Mouse (Mus musculus) heart, postnatal 25 days (tissue): ENCODE measurements around the gene Agbl5. TPM values are rescaled to one million over a fixed set of nuclear protein-coding genes. Genes with fewer than 3 reads are reported as not detected.
A peak's percentile ranks its signal among the peaks of the same experiment; 100 is the strongest.

Experiments
- DNase-seq: peaks from one replicate; pipeline ENCODE4 v3.0.0; 2022; ENCODE audit warnings: low spot score
- intact Hi-C: fragments of 180-260 bp; cut with DNase I; formaldehyde crosslinking; loops from one replicate; pipeline ENCODE4 v1.15.1; 2025
- total RNA-seq, 2 experiments: library from RNA; stranded (reverse); gene quantifications; 2 replicates each; pipeline ENCODE4 v1.2.3; 2021

Agbl5 gene
- total RNA-seq, 2 experiments from 2014 or later, result 5.9 to 6.8 TPM

GRCm38 (mm10) chr5:30917348-30917747 lies 28.9 kb downstream of the Agbl5 start:
- no peak for DNase-seq
- intact Hi-C loops, result no loop called here

GRCm38 (mm10) chr5:30917891-30918670 lies 29.6 kb downstream of the Agbl5 start:
- no peak for DNase-seq
- intact Hi-C loops, result no loop called here

GRCm38 (mm10) chr5:30918691-30919090 lies 30.2 kb downstream of the Agbl5 start:
- DNase-seq, result no peak
- intact Hi-C loops, result no loop called here

- DNase-seq, result no peak
- intact Hi-C loops, result loop anchor here (5.0 kb wide), 1 partner anchor 108 kb away; the partner anchor contains the start of gene Mapre3
Measured at GRCm38 (mm10) chr5:30919831-30920614, 31.5 kb downstream of the Agbl5 start.

- intact Hi-C loops, result loop anchor here (5.0 kb wide), 1 partner anchor 108 kb away; the partner anchor contains the start of gene Mapre3
- no peak for DNase-seq
Measured at GRCm38 (mm10) chr5:30920621-30921020, 32.1 kb downstream of the Agbl5 start.

GRCm38 (mm10) chr5:30921256-30922033 lies 33.0 kb downstream of the Agbl5 start, which contains the start of gene Khk:
Khk (plus strand) TSS chr5:30921431.
- intact Hi-C loops, result loop anchor here (5.0 kb wide), 1 partner anchor 109 kb away; the partner anchor contains the start of gene Mapre3
- DNase-seq, result peak; percentile 74

- no peak for DNase-seq
- intact Hi-C loops, result loop anchor here (5.0 kb wide), 1 partner anchor 110 kb away; the partner anchor contains the start of gene Mapre3
Measured at GRCm38 (mm10) chr5:30922581-30923041, 34.1 kb downstream of the Agbl5 start.

GRCm38 (mm10) chr5:30923119-30923518 lies 34.6 kb downstream of the Agbl5 start:
- intact Hi-C loops, result loop anchor here (5.0 kb wide), 1 partner anchor 111 kb away; the partner anchor contains the start of gene Mapre3
- DNase-seq, result no peak

- intact Hi-C loops, result loop anchor here (5.0 kb wide), 1 partner anchor 112 kb away; the partner anchor contains the start of gene Mapre3
- no peak for DNase-seq
Measured at GRCm38 (mm10) chr5:30924614-30925013, 36.1 kb downstream of the Agbl5 start.

- intact Hi-C loops, result no loop called here
- no peak for DNase-seq
Measured at GRCm38 (mm10) chr5:30925217-30925616, 36.7 kb downstream of the Agbl5 start.

GRCm38 (mm10) chr5:30926073-30926472 lies 37.6 kb downstream of the Agbl5 start:
- intact Hi-C loops, result no loop called here
- no peak for DNase-seq

GRCm38 (mm10) chr5:30927945-30928529 lies 39.5 kb downstream of the Agbl5 start:
- DNase-seq, result no peak
- intact Hi-C loops, result no loop called here

- intact Hi-C loops, result loop anchor here (1.0 kb wide), 1 partner anchor 74 kb away; no protein-coding TSS in a partner anchor
- DNase-seq, result no peak
Measured at GRCm38 (mm10) chr5:30930121-30930520, 41.6 kb downstream of the Agbl5 start.

GRCm38 (mm10) chr5:30930846-30931245 lies 42.4 kb downstream of the Agbl5 start:
- DNase-seq, result no peak
- intact Hi-C loops, result loop anchor here (1.0 kb wide), 1 partner anchor 73 kb away; no protein-coding TSS in a partner anchor

GRCm38 (mm10) chr5:30931378-30931777 lies 42.9 kb downstream of the Agbl5 start:
- intact Hi-C loops, result no loop called here
- DNase-seq, result no peak

- intact Hi-C loops, result no loop called here
- DNase-seq, result no peak
Measured at GRCm38 (mm10) chr5:30933705-30934104, 45.2 kb downstream of the Agbl5 start.

- intact Hi-C loops, result no loop called here
- no peak for DNase-seq
Measured at GRCm38 (mm10) chr5:30934725-30935461, 46.4 kb downstream of the Agbl5 start.

- no peak for DNase-seq
- intact Hi-C loops, result loop anchor here (1.0 kb wide), 1 partner anchor 137 kb away; no protein-coding TSS in a partner anchor
Measured at GRCm38 (mm10) chr5:30943004-30943403, 54.5 kb downstream of the Agbl5 start.
